Mouse (Mus musculus) kidney, postnatal 0 days (tissue): ENCODE data around the gene Arpc5l. TPM values are rescaled to one million over a fixed set of nuclear protein-coding genes. Genes with fewer than 3 reads are reported as not detected.

ENCODE experiments used
- ATAC-seq: fragments of 200-750 bp; cut with Nextera tagmentation; replicated peaks from 2 replicates; pipeline ENCODE4 v1.8.0; 2017; ENCODE audit warnings: low read depth, moderate number of reproducible peaks, moderate TSS enrichment, moderate library complexity; ENCODE audit not compliant: low FRiP score
- DNase-seq: peaks from one replicate; pipeline ENCODE4 v3.0.0-alpha.2; 2016; ENCODE audit warnings: low spot score
- H3K27ac ChIP-seq: fragments of 300-500 bp; sonication (generic); 2 replicates; pipeline ENCODE4 v1.5.1; 2014; ENCODE audit warnings: mild to moderate bottlenecking
- H3K27me3 ChIP-seq: fragments of 300-500 bp; sonication (generic); 2 replicates; pipeline ENCODE4 v1.6.1; 2014; ENCODE audit warnings: low read length, mixed read lengths; ENCODE audit not compliant: insufficient read depth
- H3K36me3 ChIP-seq: fragments of 300-500 bp; sonication (generic); 2 replicates; pipeline ENCODE4 v1.6.1; 2014; ENCODE audit warnings: low read length, mixed read lengths; ENCODE audit not compliant: insufficient read depth
- H3K4me1 ChIP-seq: fragments of 300-500 bp; sonication (generic); replicated peaks from 2 replicates; pipeline ENCODE4 v1.6.1; 2014; ENCODE audit warnings: antibody characterized with exemption, low read length, mixed read lengths; ENCODE audit not compliant: insufficient read depth
- H3K4me2 ChIP-seq: fragments of 300-500 bp; sonication (generic); 2 replicates; pipeline ENCODE4 v1.6.1; 2014; ENCODE audit warnings: mild to moderate bottlenecking, low read length, moderate library complexity, mixed read lengths
- H3K4me3 ChIP-seq: fragments of 300-500 bp; sonication (generic); replicated peaks from 2 replicates; pipeline ENCODE4 v1.5.1; 2014; ENCODE audit warnings: low read depth, low read length
- H3K9ac ChIP-seq: fragments of 300-500 bp; sonication (generic); 2 replicates; pipeline ENCODE4 v1.6.1; 2014; ENCODE audit warnings: low read depth, low read length
- H3K9me3 ChIP-seq: fragments of 300-500 bp; sonication (generic); replicated peaks from 2 replicates; pipeline ENCODE4 v1.6.1; 2016; ENCODE audit warnings: low read length, inconsistent platforms, mixed read lengths
- CTCF ChIP-seq: IDR thresholded peaks from 2 replicates; pipeline ENCODE4 v1.5.1; 2016; ENCODE audit warnings: antibody characterized with exemption, low read depth, mild to moderate bottlenecking, moderate library complexity
- WGBS: fragments of 180-500 bp; shearing (Covaris S2); extraction: QIAGEN DNeasy Blood & Tissue Kit; methylation state at CpG from one replicate; pipeline ENCODE4 v1.1.7; 2014; 5-methylcytosine and 5-hydroxymethylcytosine counted together
- polyA plus RNA-seq: library from polyadenylated mRNA; unstranded; fragments of >200 nt; fragmentation: Nextera tagmentation; extraction: Ambion mirVana; gene quantifications from 2 replicates; pipeline ENCODE4 v1.2.1, GENCODE M21; 2015

The Arpc5l gene
- polyA plus RNA-seq, 1 experiment from 2014 or later: 133 TPM

DNA sequence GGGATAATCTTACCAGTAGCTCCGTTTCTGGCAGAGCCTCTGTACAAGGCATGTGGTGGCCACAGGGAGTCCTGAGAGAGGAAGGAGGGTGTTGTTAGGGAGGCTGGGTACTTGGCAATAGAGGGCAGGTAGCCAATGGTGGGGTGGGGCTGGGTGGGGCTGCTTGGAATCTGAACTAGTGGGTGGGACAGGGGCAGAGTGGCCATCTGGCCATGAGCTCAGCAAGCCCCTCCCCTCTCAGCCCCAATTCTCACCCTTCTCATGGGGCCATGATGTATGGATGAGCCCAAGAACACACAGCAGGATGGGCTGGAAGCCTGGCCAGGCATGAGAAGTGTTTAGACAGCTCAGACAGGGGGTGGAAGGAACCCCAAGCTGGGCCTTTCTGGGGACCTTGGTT lies 17.8 kb upstream of the Arpc5l start:
- H3K36me3 ChIP-seq: no peaks in the 10 kb centered on the region
- H3K4me2 ChIP-seq: no peak overlapping the region
- TF ChIP-seq CTCF: no peak
- no peaks in the 10 kb centered on the region for H3K9me3 ChIP-seq
- ATAC-seq (no peak), DNase-seq (no peak)
- no peak overlapping the region for H3K9ac ChIP-seq
- WGBS: 53% methylated on average over 1 of the region's 1 CpGs
- H3K27ac ChIP-seq: no peak overlapping the region
- no peak overlapping the region for H3K4me3 ChIP-seq
- H3K27me3 ChIP-seq: no peaks in the 10 kb centered on the region
- H3K4me1 ChIP-seq: no peaks in the 10 kb centered on the region

DNA sequence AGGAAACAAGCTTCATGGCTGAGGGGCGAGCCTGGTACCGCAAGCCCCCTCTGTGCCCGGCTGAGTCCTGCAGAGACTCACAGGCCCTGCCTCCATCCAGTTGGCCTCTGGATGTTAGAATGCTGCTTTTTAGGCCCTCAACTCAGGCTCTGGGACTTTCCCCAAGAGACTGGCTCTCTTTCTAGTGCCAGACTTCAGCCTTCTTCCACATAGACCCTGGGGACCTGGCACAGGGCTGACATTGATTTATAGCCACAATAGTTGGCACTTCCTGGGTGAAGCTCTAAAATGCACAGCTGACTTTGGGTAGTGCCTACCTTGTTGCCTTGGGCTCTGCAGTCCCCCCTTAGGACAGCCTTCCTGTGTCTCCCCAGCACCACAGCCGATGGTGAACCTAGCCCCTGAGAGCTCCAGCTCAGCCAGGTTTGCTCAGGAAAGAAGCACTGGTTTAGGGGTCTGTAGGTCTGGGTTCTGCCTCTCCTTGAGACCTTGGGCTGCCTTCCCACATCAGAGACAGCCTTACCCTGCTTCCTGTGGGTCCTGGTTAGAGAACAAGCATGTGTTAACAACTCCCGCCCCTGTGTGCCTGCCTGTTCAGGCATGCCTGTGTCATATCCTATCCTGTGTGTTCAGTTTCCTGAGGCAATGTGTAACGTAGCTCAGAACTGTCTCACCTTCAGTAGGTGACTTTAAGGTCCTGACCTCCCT lies 17.2 kb upstream of the Arpc5l start:
- Histone ChIP-seq H3K27me3 (no peaks in the 10 kb centered on the region), H3K4me2 (no peak overlapping the region), H3K4me3 (no peak overlapping the region), H3K36me3 (no peaks in the 10 kb centered on the region), H3K4me1 (no peaks in the 10 kb centered on the region), H3K27ac (no peak overlapping the region), H3K9me3 (no peaks in the 10 kb centered on the region), H3K9ac (no peak overlapping the region)
- DNase-seq (no peak), ATAC-seq (no peak)
- TF ChIP-seq CTCF: no peak
- WGBS: 82% methylated on average over 6 of the region's 6 CpGs

DNA sequence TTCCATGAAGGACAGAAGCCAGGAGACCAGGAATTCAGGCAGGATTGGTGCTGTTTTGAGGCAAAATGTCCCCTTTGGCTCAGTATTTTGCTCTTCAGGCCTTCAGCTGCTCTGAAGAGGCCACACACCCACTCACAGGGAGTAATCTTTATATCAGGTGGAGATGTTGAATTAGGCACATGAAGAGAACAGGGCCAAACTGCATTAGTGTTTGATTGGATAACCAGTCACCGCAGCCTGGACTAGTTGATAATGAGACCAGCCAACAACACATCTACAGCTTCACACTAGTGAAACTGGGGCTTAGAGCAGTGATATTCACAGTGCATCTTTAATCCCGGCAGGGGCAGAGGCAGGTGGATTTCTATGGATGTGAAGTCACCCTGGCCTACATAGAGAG lies 16.2 kb upstream of the Arpc5l start:
- TF ChIP-seq CTCF: no peak
- Histone ChIP-seq H3K4me2 (no peak overlapping the region), H3K9me3 (no peaks in the 10 kb centered on the region), H3K4me1 (no peaks in the 10 kb centered on the region), H3K4me3 (no peak overlapping the region), H3K27me3 (no peaks in the 10 kb centered on the region), H3K9ac (no peak overlapping the region), H3K36me3 (no peaks in the 10 kb centered on the region), H3K27ac (no peak overlapping the region)
- DNase-seq (no peak), ATAC-seq (no peak)
- WGBS: 100% methylated on average over 2 of the region's 2 CpGs

DNA sequence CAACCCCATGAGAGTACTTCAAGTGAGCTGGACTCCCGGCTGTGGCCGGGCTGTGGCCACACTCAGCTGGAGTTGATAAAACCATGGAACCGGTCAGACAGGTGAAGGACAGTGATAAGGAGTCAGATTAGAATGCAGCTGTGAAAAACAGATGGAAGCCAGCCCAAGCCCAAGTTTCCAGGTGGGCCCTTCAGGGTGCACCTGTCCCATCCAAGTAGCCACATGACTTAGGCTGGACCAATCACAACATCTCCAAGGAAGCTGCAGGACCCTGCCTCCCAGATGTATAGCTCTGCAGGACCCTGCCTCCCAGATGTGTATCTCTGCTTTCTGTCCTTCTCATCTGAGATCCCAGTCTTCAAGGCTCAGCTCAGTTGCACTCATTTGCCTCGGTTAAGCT lies 13.1 kb upstream of the Arpc5l start:
- Histone ChIP-seq H3K9me3 (no peaks in the 10 kb centered on the region), H3K27me3 (no peaks in the 10 kb centered on the region), H3K4me2 (no peak overlapping the region), H3K27ac (no peak overlapping the region), H3K36me3 (no peaks in the 10 kb centered on the region), H3K9ac (no peak overlapping the region), H3K4me3 (no peak overlapping the region), H3K4me1 (no peaks in the 10 kb centered on the region)
- ATAC-seq (no peak), DNase-seq (no peak)
- no peak for TF ChIP-seq CTCF
- 64% methylated on average over 4 of the region's 4 CpGs for WGBS

DNA sequence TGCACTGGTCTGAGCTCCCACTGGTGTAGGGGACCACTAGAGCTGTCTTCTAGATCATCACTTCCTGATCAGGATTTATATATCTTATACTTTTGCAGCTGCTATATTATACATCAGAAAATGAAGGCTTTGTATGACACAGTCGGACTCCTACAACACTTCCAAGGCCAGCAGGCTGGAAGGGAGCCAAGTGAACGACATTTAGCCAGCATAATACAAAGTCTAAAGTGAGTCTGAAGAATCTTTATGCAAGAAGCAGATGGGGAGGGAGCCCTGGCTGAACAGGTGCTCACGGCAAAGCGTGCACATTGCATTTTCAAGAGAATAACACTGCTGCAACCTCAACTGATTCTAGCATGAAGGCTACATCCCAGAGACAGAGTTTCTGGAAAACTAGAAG lies 12.7 kb upstream of the Arpc5l start:
- Histone ChIP-seq H3K9ac (no peak overlapping the region), H3K27ac (no peak overlapping the region), H3K27me3 (no peaks in the 10 kb centered on the region), H3K36me3 (no peaks in the 10 kb centered on the region), H3K4me1 (no peaks in the 10 kb centered on the region), H3K4me2 (no peak overlapping the region), H3K4me3 (no peak overlapping the region), H3K9me3 (no peaks in the 10 kb centered on the region)
- 43% methylated on average over 4 of the region's 4 CpGs for WGBS
- no peak for ATAC-seq
- DNase-seq: no peak
- TF ChIP-seq CTCF: no peak

DNA sequence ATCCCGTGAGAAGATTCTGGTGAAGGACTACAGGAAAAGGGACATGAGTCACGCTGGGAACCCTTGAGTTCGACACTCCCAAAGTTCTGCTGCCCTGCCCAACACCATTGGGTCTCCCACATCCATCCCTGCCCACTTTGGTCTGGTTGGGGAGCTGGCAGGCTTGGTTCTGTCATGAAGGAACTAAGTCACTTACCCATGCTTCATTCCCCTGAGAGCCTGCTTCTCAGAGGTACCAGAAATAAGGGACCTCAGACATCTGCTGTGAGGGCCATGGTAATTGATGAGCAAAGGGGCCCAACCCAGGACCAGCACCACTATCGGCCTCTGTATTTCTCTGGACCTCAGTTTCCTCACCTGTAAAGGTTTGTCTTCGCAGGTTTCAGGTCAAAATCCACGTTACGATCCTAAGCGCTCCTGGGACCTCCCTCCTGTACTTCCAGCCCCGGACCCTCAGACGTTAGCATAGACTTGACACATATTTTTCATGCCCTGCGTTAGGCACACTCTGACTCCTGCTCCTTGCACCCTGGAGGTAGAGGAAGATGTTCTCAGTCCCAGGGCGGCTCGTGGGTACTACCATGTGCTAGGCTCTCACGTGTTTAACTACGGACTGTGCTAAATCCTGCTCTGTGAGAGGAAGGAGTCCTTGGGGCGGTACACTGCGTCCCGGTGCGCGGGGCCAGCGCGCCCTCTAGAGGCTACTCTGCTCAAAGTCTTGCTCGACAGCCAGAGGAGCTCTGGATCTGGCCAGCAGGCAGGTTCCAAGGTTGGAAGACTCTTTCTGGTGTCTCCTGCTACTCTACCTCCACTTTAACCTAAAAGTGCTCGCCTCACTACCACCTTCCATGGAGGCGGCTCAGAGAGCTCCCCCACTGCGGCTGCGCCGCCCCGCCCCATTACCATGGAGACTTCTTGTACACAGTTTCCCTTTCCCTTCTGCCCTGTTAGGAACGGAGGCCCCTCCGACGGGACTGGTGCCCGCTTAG lies 7.5 kb upstream of the Arpc5l start, which contains the start of gene Wdr38:
Gene Wdr38, plus strand, starts transcription at position 91 of the 989 bp plus-strand sequence.
- peak within 1 kb of the TSS; percentile 57 for H3K9ac ChIP-seq
- 12% methylated on average over 33 of the region's 33 CpGs for WGBS
- peaks cover 21% of the 10 kb centered on the region for H3K36me3 ChIP-seq
- peak; percentile 91 for ATAC-seq
- H3K4me3 ChIP-seq: peak within 1 kb of the TSS; percentile 34
- peak; percentile 93 for DNase-seq
- H3K9me3 ChIP-seq: no peaks in the 10 kb centered on the region
- no peak within 1 kb of the TSS; the same call in 1 of the 2 replicates for H3K27ac ChIP-seq
- peak; percentile 95 for TF ChIP-seq CTCF
- peak within 1 kb of the TSS; percentile 61 for H3K4me2 ChIP-seq
- no peaks in the 10 kb centered on the region for H3K4me1 ChIP-seq
- no peaks in the 10 kb centered on the region for H3K27me3 ChIP-seq
